Mouse (Mus musculus): Measurements from ENCODE around the gene Snx29. TPM values are rescaled to one million over a fixed set of nuclear protein-coding genes. Genes with fewer than 3 reads are reported as not detected.

The Snx29 gene
- total RNA-seq, 2 experiments from 2014 or later: 21.1 to 22.8 TPM

DNA sequence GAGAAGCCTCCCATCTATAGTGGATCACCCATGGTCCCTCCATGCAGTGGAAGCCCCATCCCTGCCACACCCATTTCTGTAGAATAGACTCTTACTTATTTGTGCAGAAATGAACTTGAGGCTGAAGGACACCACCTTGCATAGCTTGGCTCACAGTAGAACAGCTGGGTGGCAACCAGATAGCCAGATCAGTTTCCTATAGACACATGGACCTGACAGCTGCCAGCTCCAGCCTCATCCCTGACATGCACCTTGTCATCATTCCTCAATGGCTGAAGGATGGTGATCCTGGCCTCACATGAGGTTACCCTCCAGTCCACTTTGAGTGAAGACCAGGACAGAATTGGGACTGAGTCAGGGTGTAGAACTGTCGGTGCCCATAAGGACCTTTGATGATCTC, 394.2 kb downstream of the Snx29 start:
- no peak overlapping the region for H3K27ac ChIP-seq
- H3K4me3 ChIP-seq: no peak overlapping the region
- DNase-seq (ENCODE audit: extremely low spot score in 1 of 2, low spot score in 2 of 2): no peak
- intact Hi-C loops (cut with DNase I): no loop called here
- TF ChIP-seq CTCF (IDR thresholded peaks at IDR 0.05): no peak

- DNase-seq (ENCODE audit: extremely low spot score in 1 of 2, low spot score in 2 of 2): no peak
- Histone ChIP-seq H3K27ac (no peak overlapping the region), H3K4me3 (no peak overlapping the region)
- intact Hi-C loops (cut with DNase I): no loop called here
- TF ChIP-seq CTCF (IDR thresholded peaks at IDR 0.05): no peak
Observed at GRCm38 (mm10) chr16:11725901-11726300, 403.2 kb downstream of the Snx29 start.

- DNase-seq (ENCODE audit: extremely low spot score in 1 of 2, low spot score in 2 of 2): no peak
- intact Hi-C loops (cut with DNase I): no loop called here
- Histone ChIP-seq H3K4me3 (no peak overlapping the region), H3K27ac (no peak overlapping the region)
- TF ChIP-seq CTCF (IDR thresholded peaks at IDR 0.05): no peak
Observed at GRCm38 (mm10) chr16:11727331-11727730, 404.6 kb downstream of the Snx29 start.

DNA sequence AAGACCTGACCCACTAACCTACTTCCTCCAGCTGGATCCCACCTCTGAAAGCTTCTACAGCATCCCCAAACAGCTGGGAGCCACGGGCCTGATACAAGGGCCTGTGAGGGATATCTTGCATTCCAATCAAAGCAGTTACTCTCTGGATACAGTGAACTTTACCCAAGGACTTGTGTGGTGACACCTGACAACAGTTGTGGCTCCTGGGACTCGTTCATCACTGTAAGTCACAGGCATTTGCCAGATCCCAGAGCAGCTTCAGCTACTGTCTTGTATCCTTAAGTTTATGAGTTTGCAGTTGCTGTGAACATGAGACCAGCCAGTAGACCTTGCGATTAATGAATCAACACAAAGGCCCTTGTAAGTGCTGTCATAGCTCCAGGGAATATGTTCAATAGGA, 405.4 kb downstream of the Snx29 start:
- no peak for DNase-seq (ENCODE audit: extremely low spot score in 1 of 2, low spot score in 2 of 2)
- H3K27ac ChIP-seq: no peak overlapping the region
- TF ChIP-seq CTCF (IDR thresholded peaks at IDR 0.05): no peak
- no peak overlapping the region for H3K4me3 ChIP-seq
- intact Hi-C loops (cut with DNase I): no loop called here

DNA sequence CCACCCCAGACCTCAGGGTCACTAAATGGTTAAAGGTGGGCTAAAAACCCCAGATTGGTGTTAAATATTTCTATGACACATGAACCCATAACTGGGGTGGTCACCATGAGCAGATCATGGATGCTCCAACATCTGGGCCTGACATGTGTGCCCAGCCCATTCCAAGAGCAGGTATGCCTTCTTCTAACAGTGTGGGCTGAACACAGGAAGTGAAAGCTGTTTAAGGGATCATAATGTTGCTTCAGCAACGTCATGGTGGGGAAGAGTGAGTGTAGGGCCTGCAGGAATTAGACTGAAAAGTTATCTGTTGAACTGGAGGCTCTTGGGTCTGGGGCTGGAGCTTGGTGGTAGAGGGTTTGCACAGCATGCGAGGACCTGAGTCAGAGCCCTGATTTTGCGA, 405.9 kb downstream of the Snx29 start:
- DNase-seq (ENCODE audit: extremely low spot score in 1 of 2, low spot score in 2 of 2): no peak
- no peak for TF ChIP-seq CTCF (IDR thresholded peaks at IDR 0.05)
- intact Hi-C loops (cut with DNase I): no loop called here

GRCm38 (mm10) chr16:11729111-11729510, 406.4 kb downstream of the Snx29 start:
- TF ChIP-seq CTCF (IDR thresholded peaks at IDR 0.05): no peak
- no peak overlapping the region for H3K27ac ChIP-seq
- intact Hi-C loops (cut with DNase I): no loop called here

More for the DNA sequence above, 405.9 kb downstream of the Snx29 start:
- Histone ChIP-seq H3K4me3 (no peak overlapping the region), H3K27ac (no peak overlapping the region)

GRCm38 (mm10) chr16:11729815-11730214, 407.1 kb downstream of the Snx29 start:
- intact Hi-C loops (cut with DNase I): no loop called here
- Histone ChIP-seq H3K4me3 (no peak overlapping the region), H3K27ac (no peak overlapping the region)
- no peak for DNase-seq (ENCODE audit: extremely low spot score in 1 of 2, low spot score in 2 of 2)
- TF ChIP-seq CTCF (IDR thresholded peaks at IDR 0.05): no peak

More at GRCm38 (mm10) chr16:11729111-11729510, 406.4 kb downstream of the Snx29 start:
- no peak for DNase-seq (ENCODE audit: extremely low spot score in 1 of 2, low spot score in 2 of 2)
- H3K4me3 ChIP-seq: no peak overlapping the region

DNA sequence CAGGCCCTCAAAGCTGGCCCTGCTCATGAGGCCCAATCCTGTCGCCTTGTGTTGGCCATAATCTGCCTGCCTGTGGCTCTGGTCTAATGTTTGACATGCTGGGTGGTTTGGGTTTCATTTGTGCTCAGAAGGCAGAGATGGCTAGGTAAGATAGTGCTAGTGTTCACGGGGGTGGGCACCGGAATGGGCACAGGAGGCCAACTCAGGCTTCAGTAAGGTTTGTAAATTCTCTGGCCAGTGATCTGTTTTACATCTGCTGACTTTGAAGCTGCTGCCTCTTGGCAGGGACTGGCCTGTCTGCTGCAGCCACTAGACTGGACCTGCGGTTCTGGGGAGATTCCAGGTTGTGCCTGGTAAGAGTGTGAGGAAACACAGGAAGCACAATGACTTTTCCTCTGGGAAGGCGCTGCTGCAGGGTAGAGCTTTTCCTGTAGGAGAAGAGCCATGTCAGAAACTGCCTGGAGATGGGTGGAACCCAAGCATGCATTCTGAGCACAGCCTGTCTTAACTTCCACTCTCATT, 408.4 kb downstream of the Snx29 start:
- no peak for DNase-seq (ENCODE audit: extremely low spot score in 1 of 2, low spot score in 2 of 2)
- intact Hi-C loops (cut with DNase I): no loop called here
- no peak for TF ChIP-seq CTCF (IDR thresholded peaks at IDR 0.05)
- Histone ChIP-seq H3K4me3 (no peak overlapping the region), H3K27ac (no peak overlapping the region)

- intact Hi-C loops (cut with DNase I): no loop called here
- no peak for TF ChIP-seq CTCF (IDR thresholded peaks at IDR 0.05)
- DNase-seq (ENCODE audit: extremely low spot score in 1 of 2, low spot score in 2 of 2): no peak
- Histone ChIP-seq H3K27ac (no peak overlapping the region), H3K4me3 (no peak overlapping the region)
Observed at GRCm38 (mm10) chr16:11738341-11738740, 415.6 kb downstream of the Snx29 start.

DNA sequence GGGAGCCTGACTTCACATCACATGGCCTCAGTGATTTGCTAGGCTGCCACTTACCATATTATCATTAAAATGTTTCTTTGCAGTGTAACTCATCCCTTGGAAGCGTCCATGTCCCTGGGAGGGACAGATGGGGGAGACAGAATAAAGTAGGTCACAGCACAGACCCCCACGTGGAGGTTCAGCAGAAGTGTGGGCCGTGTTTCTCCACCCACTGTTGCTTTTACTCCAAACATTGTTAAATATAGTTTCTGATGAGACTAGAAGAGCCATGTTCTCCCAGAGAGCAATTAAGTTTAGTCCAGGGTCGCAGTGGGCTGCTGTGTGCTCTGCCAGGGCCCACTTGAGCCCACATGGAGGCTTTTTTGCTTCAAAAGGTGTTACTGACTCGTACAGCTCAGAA, 419.2 kb downstream of the Snx29 start:
- TF ChIP-seq CTCF (IDR thresholded peaks at IDR 0.05): no peak
- Histone ChIP-seq H3K4me3 (no peak overlapping the region), H3K27ac (no peak overlapping the region)
- intact Hi-C loops (cut with DNase I): loop anchor here (5.0 kb wide), 1 partner anchor 380 kb away; no protein-coding TSS in a partner anchor
- DNase-seq (ENCODE audit: extremely low spot score in 1 of 2, low spot score in 2 of 2): no peak

GRCm38 (mm10) chr16:11742351-11742750, 419.6 kb downstream of the Snx29 start:
- TF ChIP-seq CTCF (IDR thresholded peaks at IDR 0.05): no peak

DNA sequence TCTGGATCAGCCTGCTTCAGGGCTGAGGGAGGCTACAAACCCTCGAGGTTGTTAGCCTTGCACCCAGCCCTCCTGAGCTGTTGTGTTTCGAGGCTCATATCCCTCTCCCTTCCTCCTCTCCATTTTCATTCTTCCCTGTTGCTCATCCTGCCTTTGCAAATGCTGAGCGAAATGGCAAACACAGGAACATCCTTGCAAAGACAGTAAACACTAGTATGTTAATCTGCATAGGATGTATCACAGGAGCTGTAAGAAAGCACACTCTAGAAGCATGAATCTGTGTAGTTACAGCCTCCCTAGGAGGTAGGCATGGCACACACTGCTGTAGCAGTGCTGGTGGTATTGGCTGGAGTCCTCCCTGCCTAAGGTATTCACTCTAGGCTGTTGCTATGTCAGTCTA, 420.3 kb downstream of the Snx29 start:
- no peak overlapping the region for H3K27ac ChIP-seq
- TF ChIP-seq CTCF (IDR thresholded peaks at IDR 0.05): no peak
- no peak for DNase-seq (ENCODE audit: extremely low spot score in 1 of 2, low spot score in 2 of 2)
- H3K4me3 ChIP-seq: no peak overlapping the region
- intact Hi-C loops (cut with DNase I): loop anchor here (5.0 kb wide), 1 partner anchor 381 kb away; no protein-coding TSS in a partner anchor

More at GRCm38 (mm10) chr16:11742351-11742750, 419.6 kb downstream of the Snx29 start:
- intact Hi-C loops (cut with DNase I): loop anchor here (5.0 kb wide), 1 partner anchor 380 kb away; no protein-coding TSS in a partner anchor
- Histone ChIP-seq H3K27ac (no peak overlapping the region), H3K4me3 (no peak overlapping the region)
- no peak for DNase-seq (ENCODE audit: extremely low spot score in 1 of 2, low spot score in 2 of 2)

DNA sequence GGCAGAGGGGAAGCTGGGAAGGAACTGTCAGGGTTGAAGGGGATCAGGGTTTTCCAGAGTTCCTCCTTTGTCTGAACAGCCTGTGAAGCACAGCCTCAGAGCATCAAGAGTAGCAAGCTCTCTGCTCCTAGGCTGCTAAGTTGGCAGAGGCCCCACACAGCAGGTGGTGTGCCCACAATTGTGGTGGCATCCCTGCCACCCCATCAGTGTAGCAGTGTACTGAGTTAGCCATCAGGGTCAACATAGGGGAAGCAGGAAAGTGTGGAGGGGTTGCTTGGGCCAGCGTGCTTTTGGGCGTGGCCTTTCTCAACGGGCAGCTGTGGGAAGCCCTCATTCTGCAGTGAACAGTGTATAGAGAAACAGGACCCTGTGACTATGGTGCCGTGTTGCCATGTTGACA, 421.0 kb downstream of the Snx29 start:
- no peak for TF ChIP-seq CTCF (IDR thresholded peaks at IDR 0.05)
- no peak for DNase-seq (ENCODE audit: extremely low spot score in 1 of 2, low spot score in 2 of 2)
- intact Hi-C loops (cut with DNase I): loop anchor here (5.0 kb wide), 1 partner anchor 381 kb away; no protein-coding TSS in a partner anchor
- Histone ChIP-seq H3K4me3 (no peak overlapping the region), H3K27ac (no peak overlapping the region)
